14 mouse cellular contexts compared by ENCODE assay signal in genomic region chr17:10359466-10359865, GRCm38 (mm10). TPM values are rescaled to one million over a fixed set of nuclear protein-coding genes. Genes with fewer than 3 reads are reported as not detected.
A peak's percentile ranks its signal among the peaks of the same experiment; 100 is the strongest.
DNase-seq lines count a peak whose midpoint lies in the region; ATAC-seq and TF ChIP-seq lines count a peak whose summit lies in the region.
"Had no signal": no experiment of that assay in that cellular context is flagged by ENCODE, and none has a peak within 500 bp of the region (broad histone marks: within the 10 kb centered on the region; RNA-seq: fewer than 3 reads in every experiment).

No protein-coding gene starts in this region.

- WGBS in forebrain, embryonic 10.5 days: 73% methylated on average over 14 of the region's 14 CpGs
- 83% methylated on average over 14 of the region's 14 CpGs for WGBS in forebrain, embryonic 12.5 days
- 68% methylated on average over 14 of the region's 14 CpGs for WGBS in midbrain, embryonic 10.5 days
- WGBS in midbrain, postnatal 0 days: 79% methylated on average over 14 of the region's 14 CpGs
- 24% methylated on average over 14 of the region's 14 CpGs for WGBS in heart, embryonic 16.5 days

- ATAC-seq in forebrain, embryonic 12.5 days (ENCODE audit: low FRiP score): no peak
- ATAC-seq in midbrain, postnatal 0 days (ENCODE audit: low FRiP score): no peak
- 0 out of 2 replicates have a peak, but pooled peaks have one; percentile 11 for ATAC-seq in heart, embryonic 16.5 days (replicated peaks; ENCODE audit: extremely low read depth, insufficient read depth, low FRiP score)
- ATAC-seq: forebrain, embryonic 14.5 days had no signal

- H3K4me2 ChIP-seq in forebrain, embryonic 12.5 days: no peak overlapping the region
- H3K4me2 ChIP-seq in midbrain, postnatal 0 days (ENCODE audit: low read depth, low read length, poor library complexity, severe bottlenecking): no peak overlapping the region
- peak overlapping the region; percentile 3; the same call in 1 of the 2 replicates for H3K4me2 ChIP-seq in heart, embryonic 16.5 days (ENCODE audit: low read depth, low read length)
- H3K4me2 ChIP-seq: kidney, embryonic 15.5 days; neural tube, embryonic 12.5 days had no signal

- H3K4me3 ChIP-seq in forebrain, embryonic 10.5 days: no peak overlapping the region
- H3K4me3 ChIP-seq in forebrain, embryonic 12.5 days (replicated peaks): no peak overlapping the region
- H3K4me3 ChIP-seq in midbrain, embryonic 10.5 days: no peak overlapping the region
- H3K4me3 ChIP-seq in midbrain, postnatal 0 days (ENCODE audit: low read depth, low read length): no peak overlapping the region
- no peak overlapping the region for H3K4me3 ChIP-seq in heart, embryonic 16.5 days (ENCODE audit: low read length)
- H3K4me3 ChIP-seq: kidney, embryonic 15.5 days; limb, embryonic 10.5 days; neural tube, embryonic 12.5 days had no signal

- DNase-seq in forebrain, embryonic 10.5 days (ENCODE audit: extremely low spot score, low spot score): no peak
- no peak for DNase-seq in midbrain, embryonic 10.5 days (ENCODE audit: low spot score)
- DNase-seq in midbrain, postnatal 0 days (ENCODE audit: low spot score): no peak
- peak; percentile 56 for DNase-seq in telencephalon, adult 2 months (ENCODE audit: low read depth, low spot score)
- no peak for DNase-seq in spleen, adult 12 weeks (ENCODE audit: low spot score)
- DNase-seq in testis, postnatal 10 days (ENCODE audit: low spot score): no peak
- DNase-seq: spleen, adult 18-20 months; thymus, postnatal 4 days had no signal

- no peaks in the 10 kb centered on the region for H3K27me3 ChIP-seq in forebrain, embryonic 10.5 days (ENCODE audit: poor library complexity, severe bottlenecking)
- no peaks in the 10 kb centered on the region for H3K27me3 ChIP-seq in forebrain, embryonic 12.5 days
- H3K27me3 ChIP-seq in midbrain, embryonic 10.5 days (ENCODE audit: low read depth, poor library complexity, severe bottlenecking): no peaks in the 10 kb centered on the region
- H3K27me3 ChIP-seq in midbrain, postnatal 0 days (ENCODE audit: insufficient read depth, low read length): no peaks in the 10 kb centered on the region
- H3K27me3 ChIP-seq in heart, embryonic 16.5 days (ENCODE audit: control insufficient read depth, insufficient read depth, low read length): no peaks in the 10 kb centered on the region
- H3K27me3 ChIP-seq: kidney, embryonic 15.5 days; neural tube, embryonic 12.5 days had no signal

- H3K4me1 ChIP-seq in forebrain, embryonic 10.5 days: peaks cover 29% of the 10 kb centered on the region
- peaks cover 25% of the 10 kb centered on the region for H3K4me1 ChIP-seq in forebrain, embryonic 12.5 days
- H3K4me1 ChIP-seq in midbrain, embryonic 10.5 days: peaks cover 52% of the 10 kb centered on the region
- no peaks in the 10 kb centered on the region for H3K4me1 ChIP-seq in midbrain, postnatal 0 days (ENCODE audit: insufficient read depth, low read length)
- peaks cover 34% of the 10 kb centered on the region for H3K4me1 ChIP-seq in heart, embryonic 16.5 days (ENCODE audit: control insufficient read depth, insufficient read depth, low read length)

- TF ChIP-seq CTCF in midbrain, postnatal 0 days (IDR thresholded peaks at IDR 0.05): no peak

- H3K27ac ChIP-seq in forebrain, embryonic 10.5 days: peak overlapping the region; percentile 44
- H3K27ac ChIP-seq in forebrain, embryonic 12.5 days: no peak overlapping the region
- peak overlapping the region; percentile 42; the same call in 1 of the 2 replicates for H3K27ac ChIP-seq in midbrain, embryonic 10.5 days (replicated peaks)
- no peak overlapping the region for H3K27ac ChIP-seq in midbrain, postnatal 0 days (ENCODE audit: low read depth, low read length)
- H3K27ac ChIP-seq in heart, embryonic 16.5 days (ENCODE audit: low read length): peak overlapping the region; percentile 55
- H3K27ac ChIP-seq: kidney, embryonic 15.5 days; limb, embryonic 10.5 days; neural tube, embryonic 12.5 days had no signal

- H3K9me3 ChIP-seq in forebrain, embryonic 10.5 days: no peaks in the 10 kb centered on the region
- H3K9me3 ChIP-seq in forebrain, embryonic 12.5 days: no peaks in the 10 kb centered on the region
- H3K9me3 ChIP-seq in midbrain, embryonic 10.5 days (replicated peaks): no peaks in the 10 kb centered on the region
- H3K9me3 ChIP-seq in midbrain, postnatal 0 days (ENCODE audit: low read length): no peaks in the 10 kb centered on the region
- no peaks in the 10 kb centered on the region for H3K9me3 ChIP-seq in heart, embryonic 16.5 days (replicated peaks; ENCODE audit: control insufficient read depth, low read length)
- H3K9me3 ChIP-seq: kidney, embryonic 15.5 days; limb, embryonic 10.5 days; neural tube, embryonic 12.5 days had no signal

- H3K36me3 ChIP-seq in forebrain, embryonic 10.5 days (replicated peaks): no peaks in the 10 kb centered on the region
- H3K36me3 ChIP-seq in forebrain, embryonic 12.5 days (replicated peaks): no peaks in the 10 kb centered on the region
- H3K36me3 ChIP-seq in midbrain, embryonic 10.5 days: no peaks in the 10 kb centered on the region
- H3K36me3 ChIP-seq in midbrain, postnatal 0 days (ENCODE audit: insufficient read depth, low read length): no peaks in the 10 kb centered on the region
- no peaks in the 10 kb centered on the region for H3K36me3 ChIP-seq in heart, embryonic 16.5 days (ENCODE audit: control insufficient read depth, insufficient read depth)
- H3K36me3 ChIP-seq: kidney, embryonic 15.5 days; limb, embryonic 10.5 days; neural tube, embryonic 12.5 days had no signal

- H3K9ac ChIP-seq in forebrain, embryonic 12.5 days: no peak overlapping the region
- H3K9ac ChIP-seq in midbrain, postnatal 0 days (replicated peaks; ENCODE audit: low read length, poor library complexity, severe bottlenecking): no peak overlapping the region
- H3K9ac ChIP-seq in heart, embryonic 16.5 days (ENCODE audit: low read length): peak overlapping the region; percentile 24; the same call in 1 of the 2 replicates
- H3K9ac ChIP-seq: kidney, embryonic 15.5 days; neural tube, embryonic 12.5 days had no signal

RNA-seq across cellular contexts. Expression of gene Qk, which starts 39.8 kb away (rescaled TPM):
- 40.5 and 47.0 TPM in 2 replicates for polyA plus RNA-seq in forebrain, embryonic 10.5 days (2016; fragmentation: Nextera tagmentation; extraction: Ambion mirVana)
- polyA plus RNA-seq in forebrain, embryonic 12.5 days (2016; fragmentation: Nextera tagmentation; extraction: Ambion mirVana): 63.0 and 69.3 TPM in 2 replicates
- polyA plus RNA-seq in midbrain, embryonic 10.5 days (2016; fragmentation: Nextera tagmentation; extraction: Ambion mirVana): 47.7 and 49.5 TPM in 2 replicates
- 293 and 297 TPM in 2 replicates for total RNA-seq in midbrain, postnatal 0 days (2014; rRNA removed)
- polyA plus RNA-seq in midbrain, postnatal 0 days (2015; fragmentation: Nextera tagmentation; extraction: Ambion mirVana): 43.3 and 47.4 TPM in 2 replicates
- 38.1 and 39.9 TPM in 2 replicates for polyA plus RNA-seq in heart, embryonic 16.5 days (2015; fragmentation: Nextera tagmentation; extraction: Ambion mirVana)

Comparison
In these comparisons a context has a peak if more than half of its experiments do, and no peak if none do; other contexts are left out.
1. H3K27ac ChIP-seq: peak in forebrain, embryonic 10.5 days (single experiment), midbrain, embryonic 10.5 days (single experiment) and heart, embryonic 16.5 days (single experiment); none in forebrain, embryonic 12.5 days (single experiment) and midbrain, postnatal 0 days (single experiment).